Mouse (Mus musculus): ENCODE data around the gene Arl15. TPM values are rescaled to one million over a fixed set of nuclear protein-coding genes. Genes with fewer than 3 reads are reported as not detected.

The Arl15 gene
- polyA plus RNA-seq, 1 experiment: 1.3 TPM

DNA sequence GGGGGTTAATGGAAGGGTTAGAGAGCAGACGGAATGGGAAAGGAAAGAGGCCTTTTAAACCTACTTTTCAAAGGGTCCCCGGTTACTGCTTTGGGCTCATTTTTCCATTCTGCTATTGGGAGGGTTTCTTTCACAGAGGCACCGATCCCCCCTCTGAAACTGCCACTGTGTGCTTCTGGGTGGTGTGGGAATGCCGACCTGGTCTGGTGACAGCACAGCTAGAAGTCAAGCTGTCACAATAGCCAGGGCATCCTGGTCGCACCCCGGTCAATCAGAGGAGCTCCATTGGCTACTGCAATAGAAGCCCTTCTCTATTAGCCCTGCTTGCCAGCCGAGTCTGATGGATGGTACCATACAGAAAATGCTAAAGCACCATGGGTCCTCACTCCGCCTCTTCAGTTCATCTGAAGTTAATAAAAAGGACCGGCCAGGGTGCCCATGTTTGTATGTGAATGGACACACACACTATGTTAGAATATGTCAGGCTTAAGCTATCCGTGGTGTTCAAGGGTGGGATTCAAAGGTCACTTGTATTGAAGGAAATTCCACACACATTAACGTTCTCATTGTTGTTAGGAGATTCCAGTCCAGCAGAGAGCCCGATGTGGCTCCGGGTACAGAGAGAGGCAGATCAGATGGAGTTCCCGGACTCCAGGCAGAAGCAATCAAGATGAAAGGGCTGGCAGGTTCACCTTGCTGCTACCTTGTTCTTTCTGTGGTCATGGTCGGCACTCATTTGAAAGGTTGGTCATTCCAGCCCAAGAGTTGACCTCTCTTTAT lies 258.3 kb downstream of the Arl15 start:
- no peaks in the 10 kb centered on the region for H3K4me1 ChIP-seq (ENCODE audit: control insufficient read depth, insufficient read depth, insufficient read length)
- H3K4me3 ChIP-seq (ENCODE audit: extremely low read depth, insufficient read depth, insufficient read length): no peak overlapping the region
- WGBS: 95% methylated on average over 15 of the region's 15 CpGs
- no peaks in the 10 kb centered on the region for H3K36me3 ChIP-seq (ENCODE audit: control insufficient read depth, insufficient read depth, low read length)
- H3K27me3 ChIP-seq (ENCODE audit: control insufficient read depth, insufficient read depth, low read length): no peaks in the 10 kb centered on the region
- TF ChIP-seq POLR2A (IDR thresholded peaks at IDR 0.05; ENCODE audit: low read depth, low read length) (no peak), CTCF (IDR thresholded peaks at IDR 0.05; ENCODE audit: extremely low read depth, insufficient read depth, insufficient read length, insufficient replicate concordance) (no peak)
- no peak overlapping the region for H3K27ac ChIP-seq (ENCODE audit: insufficient read depth, low read length)
- no peak for DNase-seq (ENCODE audit: low read depth in 1 of 2, low spot score in 2 of 2)

DNA sequence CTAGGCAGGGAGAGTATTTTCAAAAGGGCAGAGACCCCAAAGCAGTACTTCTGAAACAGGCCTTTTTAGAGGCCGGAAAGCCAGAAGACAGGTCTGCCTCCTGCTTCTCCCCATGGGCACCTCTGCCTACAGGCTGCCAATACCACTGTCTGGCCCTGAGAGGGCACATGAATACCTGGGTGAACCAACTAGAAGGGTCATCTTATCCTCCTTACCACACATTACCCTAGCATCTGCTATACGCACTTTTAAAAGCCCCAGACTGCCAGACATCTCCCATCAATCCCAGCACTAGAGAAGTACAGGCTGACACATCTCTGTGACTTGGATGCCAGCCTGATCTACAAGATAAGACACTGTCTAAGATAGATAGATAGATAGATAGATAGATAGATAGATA lies 259.0 kb downstream of the Arl15 start:
- Histone ChIP-seq H3K4me3 (ENCODE audit: extremely low read depth, insufficient read depth, insufficient read length) (no peak overlapping the region), H3K27ac (ENCODE audit: insufficient read depth, low read length) (no peak overlapping the region), H3K4me1 (ENCODE audit: control insufficient read depth, insufficient read depth, insufficient read length) (no peaks in the 10 kb centered on the region), H3K27me3 (ENCODE audit: control insufficient read depth, insufficient read depth, low read length) (no peaks in the 10 kb centered on the region), H3K36me3 (ENCODE audit: control insufficient read depth, insufficient read depth, low read length) (no peaks in the 10 kb centered on the region)
- 96% methylated on average over 2 of the region's 2 CpGs for WGBS
- TF ChIP-seq POLR2A (IDR thresholded peaks at IDR 0.05; ENCODE audit: low read depth, low read length) (no peak), CTCF (IDR thresholded peaks at IDR 0.05; ENCODE audit: extremely low read depth, insufficient read depth, insufficient read length, insufficient replicate concordance) (no peak)
- DNase-seq (ENCODE audit: low read depth in 1 of 2, low spot score in 2 of 2): no peak

DNA sequence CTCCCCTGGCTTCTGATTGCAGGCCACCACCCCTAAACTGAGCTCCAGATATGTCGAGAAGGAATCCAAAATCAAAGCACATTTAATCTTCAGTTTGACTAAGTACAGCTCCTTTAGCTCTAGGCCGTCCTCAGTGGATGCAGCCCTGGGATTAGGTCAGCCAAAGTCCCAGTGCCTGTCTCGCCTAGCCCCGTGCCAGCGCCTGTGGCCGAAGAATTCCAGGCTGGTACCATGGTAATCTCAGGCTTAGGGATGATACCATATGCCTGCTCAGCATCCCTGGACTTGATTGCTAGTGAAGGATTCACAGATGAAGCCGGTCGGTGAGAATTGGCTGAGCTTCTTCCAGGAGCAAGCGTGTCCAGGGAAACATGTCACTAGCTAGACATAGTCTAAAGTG lies 261.4 kb downstream of the Arl15 start:
- no peaks in the 10 kb centered on the region for H3K4me1 ChIP-seq (ENCODE audit: control insufficient read depth, insufficient read depth, insufficient read length)
- no peak overlapping the region for H3K27ac ChIP-seq (ENCODE audit: insufficient read depth, low read length)
- 98% methylated on average over 9 of the region's 9 CpGs for WGBS
- H3K36me3 ChIP-seq (ENCODE audit: control insufficient read depth, insufficient read depth, low read length): no peaks in the 10 kb centered on the region
- TF ChIP-seq POLR2A (IDR thresholded peaks at IDR 0.05; ENCODE audit: low read depth, low read length) (no peak), CTCF (IDR thresholded peaks at IDR 0.05; ENCODE audit: extremely low read depth, insufficient read depth, insufficient read length, insufficient replicate concordance) (no peak)
- H3K27me3 ChIP-seq (ENCODE audit: control insufficient read depth, insufficient read depth, low read length): no peaks in the 10 kb centered on the region
- H3K4me3 ChIP-seq (ENCODE audit: extremely low read depth, insufficient read depth, insufficient read length): no peak overlapping the region
- DNase-seq (ENCODE audit: low read depth in 1 of 2, low spot score in 2 of 2): no peak

DNA sequence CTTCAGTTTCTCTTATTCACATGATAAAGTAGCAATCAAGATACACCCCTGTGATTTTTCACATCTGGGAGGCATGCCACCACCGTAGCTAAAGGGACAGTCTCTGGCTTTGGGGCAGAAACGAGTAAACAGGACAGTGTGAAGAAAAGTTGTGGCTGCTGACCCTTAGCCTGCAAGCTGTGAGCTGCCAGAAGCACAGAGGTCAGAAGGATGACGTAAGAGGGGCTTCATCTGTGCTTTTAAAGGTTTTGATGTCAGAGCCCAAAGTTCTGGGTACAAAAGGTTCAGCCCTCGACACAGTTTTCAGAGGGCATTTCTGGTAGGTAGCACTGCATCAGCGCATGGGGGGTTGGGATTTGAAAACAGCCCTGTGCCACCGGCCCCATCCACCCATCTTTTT lies 266.0 kb downstream of the Arl15 start:
- Histone ChIP-seq H3K36me3 (ENCODE audit: control insufficient read depth, insufficient read depth, low read length) (no peaks in the 10 kb centered on the region), H3K27me3 (ENCODE audit: control insufficient read depth, insufficient read depth, low read length) (no peaks in the 10 kb centered on the region), H3K4me1 (ENCODE audit: control insufficient read depth, insufficient read depth, insufficient read length) (no peaks in the 10 kb centered on the region), H3K27ac (ENCODE audit: insufficient read depth, low read length) (no peak overlapping the region), H3K4me3 (ENCODE audit: extremely low read depth, insufficient read depth, insufficient read length) (no peak overlapping the region)
- 87% methylated on average over 6 of the region's 6 CpGs for WGBS
- no peak for DNase-seq (ENCODE audit: low read depth in 1 of 2, low spot score in 2 of 2)
- TF ChIP-seq POLR2A (IDR thresholded peaks at IDR 0.05; ENCODE audit: low read depth, low read length) (no peak), CTCF (IDR thresholded peaks at IDR 0.05; ENCODE audit: extremely low read depth, insufficient read depth, insufficient read length, insufficient replicate concordance) (no peak)

DNA sequence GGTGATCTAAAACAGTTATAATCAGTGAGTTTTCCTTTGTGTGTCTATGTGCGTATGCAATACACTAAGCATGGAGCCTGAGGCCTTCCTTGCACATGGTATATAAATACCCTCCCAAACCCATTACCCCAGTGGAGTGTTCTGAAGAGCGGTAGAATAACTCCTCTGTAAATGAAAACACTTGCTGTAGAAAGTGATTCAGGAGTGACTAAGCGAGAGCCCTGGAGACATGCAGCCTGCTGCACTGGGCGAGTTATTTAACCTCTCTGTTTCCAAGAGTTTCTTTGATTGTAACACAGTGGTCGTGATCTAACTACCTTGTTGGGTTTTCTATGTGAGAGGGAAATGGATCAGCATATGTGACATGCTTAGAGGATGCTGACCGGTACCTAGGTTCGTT lies 266.9 kb downstream of the Arl15 start:
- Histone ChIP-seq H3K4me3 (ENCODE audit: extremely low read depth, insufficient read depth, insufficient read length) (no peak overlapping the region), H3K27ac (ENCODE audit: insufficient read depth, low read length) (no peak overlapping the region), H3K27me3 (ENCODE audit: control insufficient read depth, insufficient read depth, low read length) (no peaks in the 10 kb centered on the region), H3K36me3 (ENCODE audit: control insufficient read depth, insufficient read depth, low read length) (no peaks in the 10 kb centered on the region), H3K4me1 (ENCODE audit: control insufficient read depth, insufficient read depth, insufficient read length) (no peaks in the 10 kb centered on the region)
- DNase-seq (ENCODE audit: low read depth in 1 of 2, low spot score in 2 of 2): no peak
- no peak for TF ChIP-seq CTCF (IDR thresholded peaks at IDR 0.05; ENCODE audit: extremely low read depth, insufficient read depth, insufficient read length, insufficient replicate concordance)
- TF ChIP-seq POLR2A (IDR thresholded peaks at IDR 0.05; ENCODE audit: low read depth, low read length): no peak
- WGBS: 94% methylated on average over 7 of the region's 7 CpGs

DNA sequence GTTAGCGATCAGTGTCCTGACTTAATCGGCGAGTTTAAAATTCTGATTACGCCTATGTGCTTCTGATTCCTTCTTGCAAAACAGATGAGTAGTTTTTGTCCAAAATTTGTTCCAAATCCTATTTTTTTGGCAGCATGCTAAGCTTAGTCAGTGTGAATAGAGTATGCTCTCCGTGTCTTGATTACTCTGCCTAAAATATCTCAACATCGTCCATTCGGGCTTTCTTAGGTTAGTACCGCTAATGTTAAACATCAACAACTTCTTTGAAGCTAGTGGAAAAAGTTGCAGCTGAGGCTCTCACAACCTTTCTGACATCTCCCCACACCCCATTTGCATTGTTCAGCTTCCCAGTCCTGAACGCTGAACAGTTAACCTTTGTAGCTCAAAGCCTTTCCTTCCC lies 269.8 kb downstream of the Arl15 start:
- WGBS: 98% methylated on average over 9 of the region's 9 CpGs
- TF ChIP-seq CTCF (IDR thresholded peaks at IDR 0.05; ENCODE audit: extremely low read depth, insufficient read depth, insufficient read length, insufficient replicate concordance) (no peak), POLR2A (IDR thresholded peaks at IDR 0.05; ENCODE audit: low read depth, low read length) (no peak)
- DNase-seq (ENCODE audit: low read depth in 1 of 2, low spot score in 2 of 2): no peak
- Histone ChIP-seq H3K4me3 (ENCODE audit: extremely low read depth, insufficient read depth, insufficient read length) (no peak overlapping the region), H3K4me1 (ENCODE audit: control insufficient read depth, insufficient read depth, insufficient read length) (no peaks in the 10 kb centered on the region), H3K27me3 (ENCODE audit: control insufficient read depth, insufficient read depth, low read length) (no peaks in the 10 kb centered on the region), H3K36me3 (ENCODE audit: control insufficient read depth, insufficient read depth, low read length) (no peaks in the 10 kb centered on the region), H3K27ac (ENCODE audit: insufficient read depth, low read length) (no peak overlapping the region)

DNA sequence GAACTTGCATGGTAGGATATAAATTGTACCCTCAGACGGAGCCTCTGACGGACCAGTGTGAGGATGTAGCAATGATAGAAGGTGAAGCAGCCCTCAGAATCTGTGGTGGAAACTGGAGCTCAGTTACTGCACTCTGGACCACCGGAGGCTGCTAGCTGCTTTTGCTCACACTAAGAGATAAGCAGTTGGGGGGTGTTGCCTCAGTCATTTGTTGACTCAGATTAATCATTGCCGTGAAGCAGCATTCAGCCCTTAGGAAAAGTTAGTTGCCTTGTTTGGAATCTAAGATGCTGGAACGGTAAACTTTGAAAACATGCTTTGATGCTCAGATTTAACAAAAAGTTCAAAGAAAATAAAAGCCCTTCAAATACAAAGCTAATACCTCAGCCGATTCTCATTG lies 270.7 kb downstream of the Arl15 start:
- H3K4me1 ChIP-seq (ENCODE audit: control insufficient read depth, insufficient read depth, insufficient read length): no peaks in the 10 kb centered on the region
- TF ChIP-seq CTCF (IDR thresholded peaks at IDR 0.05; ENCODE audit: extremely low read depth, insufficient read depth, insufficient read length, insufficient replicate concordance) (no peak), POLR2A (IDR thresholded peaks at IDR 0.05; ENCODE audit: low read depth, low read length) (no peak)
- no peak for DNase-seq (ENCODE audit: low read depth in 1 of 2, low spot score in 2 of 2)
- no peaks in the 10 kb centered on the region for H3K27me3 ChIP-seq (ENCODE audit: control insufficient read depth, insufficient read depth, low read length)
- no peak overlapping the region for H3K4me3 ChIP-seq (ENCODE audit: extremely low read depth, insufficient read depth, insufficient read length)
- no peaks in the 10 kb centered on the region for H3K36me3 ChIP-seq (ENCODE audit: control insufficient read depth, insufficient read depth, low read length)
- WGBS: 91% methylated on average over 6 of the region's 6 CpGs
- no peak overlapping the region for H3K27ac ChIP-seq (ENCODE audit: insufficient read depth, low read length)
